Mouse (Mus musculus): ENCODE data around the gene Mst1. TPM values are rescaled to one million over a fixed set of nuclear protein-coding genes. Genes with fewer than 3 reads are reported as not detected.

The Mst1 gene
- polyA plus RNA-seq, 1 experiment = 3.5 TPM

GRCm38 (mm10) chr9:108052411-108052810, 27.8 kb upstream of the Mst1 start:
- H3K4me3 ChIP-seq (ENCODE audit: control insufficient read depth, insufficient read depth, low read length) = no peak overlapping the region
- peaks cover 11% of the 10 kb centered on the region for H3K36me3 ChIP-seq (ENCODE audit: control insufficient read depth, insufficient read depth, low read length)
- DNase-seq = no peak
- H3K4me1 ChIP-seq (replicated peaks; ENCODE audit: control insufficient read depth, insufficient read depth, low read length) = peaks cover 18% of the 10 kb centered on the region
- TF ChIP-seq POLR2A (IDR thresholded peaks at IDR 0.05; ENCODE audit: control insufficient read depth, extremely low read depth, insufficient read depth, low read length, poor library complexity) (no peak), CTCF (IDR thresholded peaks at IDR 0.05; ENCODE audit: borderline replicate concordance, control insufficient read depth, extremely low read depth, insufficient read depth, low read length, poor library complexity) (no peak)
- WGBS = 77% methylated on average over 7 of the region's 7 CpGs
- H3K27ac ChIP-seq (ENCODE audit: control insufficient read depth, insufficient read depth, low read length) = no peak overlapping the region
- no peaks in the 10 kb centered on the region for H3K27me3 ChIP-seq (ENCODE audit: control insufficient read depth, insufficient read depth, low read length)

GRCm38 (mm10) chr9:108052885-108053664, 27.2 kb upstream of the Mst1 start, which contains the start of gene Amigo3:
Gene Amigo3 (plus strand): TSS chr9:108053159.
- TF ChIP-seq CTCF (IDR thresholded peaks at IDR 0.05; ENCODE audit: borderline replicate concordance, control insufficient read depth, extremely low read depth, insufficient read depth, low read length, poor library complexity) = peak; percentile 90
- TF ChIP-seq POLR2A (IDR thresholded peaks at IDR 0.05; ENCODE audit: control insufficient read depth, extremely low read depth, insufficient read depth, low read length, poor library complexity) = no peak
- H3K4me1 ChIP-seq (replicated peaks; ENCODE audit: control insufficient read depth, insufficient read depth, low read length) = peaks cover 15% of the 10 kb centered on the region
- H3K4me3 ChIP-seq (ENCODE audit: control insufficient read depth, insufficient read depth, low read length) = no peak within 1 kb of the TSS
- peaks cover 11% of the 10 kb centered on the region for H3K36me3 ChIP-seq (ENCODE audit: control insufficient read depth, insufficient read depth, low read length)
- WGBS = 60% methylated on average over 20 of the region's 20 CpGs
- DNase-seq = peak; percentile 96
- H3K27ac ChIP-seq (ENCODE audit: control insufficient read depth, insufficient read depth, low read length) = no peak within 1 kb of the TSS
- H3K27me3 ChIP-seq (ENCODE audit: control insufficient read depth, insufficient read depth, low read length) = no peaks in the 10 kb centered on the region

GRCm38 (mm10) chr9:108053665-108054225, 26.5 kb upstream of the Mst1 start:
- DNase-seq = no peak
- no peaks in the 10 kb centered on the region for H3K27me3 ChIP-seq (ENCODE audit: control insufficient read depth, insufficient read depth, low read length)
- peaks cover 11% of the 10 kb centered on the region for H3K36me3 ChIP-seq (ENCODE audit: control insufficient read depth, insufficient read depth, low read length)
- H3K27ac ChIP-seq (ENCODE audit: control insufficient read depth, insufficient read depth, low read length) = no peak overlapping the region
- TF ChIP-seq POLR2A (IDR thresholded peaks at IDR 0.05; ENCODE audit: control insufficient read depth, extremely low read depth, insufficient read depth, low read length, poor library complexity) = no peak
- no peak for TF ChIP-seq CTCF (IDR thresholded peaks at IDR 0.05; ENCODE audit: borderline replicate concordance, control insufficient read depth, extremely low read depth, insufficient read depth, low read length, poor library complexity)
- 95% methylated on average over 15 of the region's 15 CpGs for WGBS
- peaks cover 10% of the 10 kb centered on the region for H3K4me1 ChIP-seq (replicated peaks; ENCODE audit: control insufficient read depth, insufficient read depth, low read length)
- H3K4me3 ChIP-seq (ENCODE audit: control insufficient read depth, insufficient read depth, low read length) = no peak overlapping the region

- Histone ChIP-seq H3K27ac (ENCODE audit: control insufficient read depth, insufficient read depth, low read length) (no peak overlapping the region), H3K4me1 (replicated peaks; ENCODE audit: control insufficient read depth, insufficient read depth, low read length) (peaks cover 9% of the 10 kb centered on the region), H3K27me3 (ENCODE audit: control insufficient read depth, insufficient read depth, low read length) (no peaks in the 10 kb centered on the region), H3K36me3 (ENCODE audit: control insufficient read depth, insufficient read depth, low read length) (peaks cover 11% of the 10 kb centered on the region), H3K4me3 (ENCODE audit: control insufficient read depth, insufficient read depth, low read length) (no peak overlapping the region)
- WGBS = 95% methylated on average over 22 of the region's 22 CpGs
- DNase-seq = no peak
- TF ChIP-seq POLR2A (IDR thresholded peaks at IDR 0.05; ENCODE audit: control insufficient read depth, extremely low read depth, insufficient read depth, low read length, poor library complexity) (no peak), CTCF (IDR thresholded peaks at IDR 0.05; ENCODE audit: borderline replicate concordance, control insufficient read depth, extremely low read depth, insufficient read depth, low read length, poor library complexity) (no peak)
Observed at GRCm38 (mm10) chr9:108054331-108055040, 25.8 kb upstream of the Mst1 start.

- 54% methylated on average over 1 of the region's 1 CpGs for WGBS
- Histone ChIP-seq H3K36me3 (ENCODE audit: control insufficient read depth, insufficient read depth, low read length) (peaks cover 11% of the 10 kb centered on the region), H3K4me1 (replicated peaks; ENCODE audit: control insufficient read depth, insufficient read depth, low read length) (peaks cover 4% of the 10 kb centered on the region), H3K27me3 (ENCODE audit: control insufficient read depth, insufficient read depth, low read length) (no peaks in the 10 kb centered on the region), H3K27ac (ENCODE audit: control insufficient read depth, insufficient read depth, low read length) (no peak overlapping the region), H3K4me3 (ENCODE audit: control insufficient read depth, insufficient read depth, low read length) (no peak overlapping the region)
- DNase-seq = no peak
- TF ChIP-seq POLR2A (IDR thresholded peaks at IDR 0.05; ENCODE audit: control insufficient read depth, extremely low read depth, insufficient read depth, low read length, poor library complexity) = no peak
- no peak for TF ChIP-seq CTCF (IDR thresholded peaks at IDR 0.05; ENCODE audit: borderline replicate concordance, control insufficient read depth, extremely low read depth, insufficient read depth, low read length, poor library complexity)
Observed at GRCm38 (mm10) chr9:108055061-108055460, 25.2 kb upstream of the Mst1 start.

- peaks cover 11% of the 10 kb centered on the region for H3K36me3 ChIP-seq (ENCODE audit: control insufficient read depth, insufficient read depth, low read length)
- no peaks in the 10 kb centered on the region for H3K27me3 ChIP-seq (ENCODE audit: control insufficient read depth, insufficient read depth, low read length)
- TF ChIP-seq CTCF (IDR thresholded peaks at IDR 0.05; ENCODE audit: borderline replicate concordance, control insufficient read depth, extremely low read depth, insufficient read depth, low read length, poor library complexity) (no peak), POLR2A (IDR thresholded peaks at IDR 0.05; ENCODE audit: control insufficient read depth, extremely low read depth, insufficient read depth, low read length, poor library complexity) (no peak)
- H3K4me3 ChIP-seq (ENCODE audit: control insufficient read depth, insufficient read depth, low read length) = no peak overlapping the region
- 97% methylated on average over 6 of the region's 6 CpGs for WGBS
- peaks cover 4% of the 10 kb centered on the region for H3K4me1 ChIP-seq (replicated peaks; ENCODE audit: control insufficient read depth, insufficient read depth, low read length)
- DNase-seq = no peak
- no peak overlapping the region for H3K27ac ChIP-seq (ENCODE audit: control insufficient read depth, insufficient read depth, low read length)
Observed at GRCm38 (mm10) chr9:108055661-108056237, 24.5 kb upstream of the Mst1 start.

All from thymus, adult 2 months (tissue).